Mouse (Mus musculus) lung, postnatal 0 days (tissue): ENCODE measurements around the gene Flt3. TPM values are rescaled to one million over a fixed set of nuclear protein-coding genes. Genes with fewer than 3 reads are reported as not detected.

ENCODE experiments used
- ATAC-seq: fragments of 200-750 bp; cut with Nextera tagmentation; 2 replicates; pipeline ENCODE4 v1.8.0; 2017; ENCODE audit warnings: moderate library complexity
- DNase-seq: peaks from one replicate; pipeline ENCODE4 v3.0.0-alpha.2; 2016; ENCODE audit warnings: low spot score
- H3K27ac ChIP-seq: fragments of 300-500 bp; sonication (generic); 2 replicates; pipeline ENCODE4 v1.5.1; 2014; ENCODE audit warnings: antibody characterized with exemption, mild to moderate bottlenecking, low read length, mixed read lengths
- H3K27me3 ChIP-seq: fragments of 300-500 bp; sonication (generic); replicated peaks from 2 replicates; pipeline ENCODE4 v1.6.1; 2014; ENCODE audit warnings: low read length, mixed read lengths; ENCODE audit not compliant: insufficient read depth
- H3K36me3 ChIP-seq: fragments of 300-500 bp; sonication (generic); 2 replicates; pipeline ENCODE4 v1.6.1; 2014; ENCODE audit warnings: low read length, mixed read lengths; ENCODE audit not compliant: insufficient read depth
- H3K4me1 ChIP-seq: fragments of 300-500 bp; sonication (generic); 2 replicates; pipeline ENCODE4 v1.6.1; 2014; ENCODE audit warnings: antibody characterized with exemption, low read depth, low read length, mixed read lengths; ENCODE audit not compliant: insufficient read depth
- H3K4me2 ChIP-seq: fragments of 300-500 bp; sonication (generic); replicated peaks from 2 replicates; pipeline ENCODE4 v1.6.1; 2014; ENCODE audit warnings: low read depth, mild to moderate bottlenecking, low read length, moderate library complexity, mixed read lengths
- H3K4me3 ChIP-seq: fragments of 300-500 bp; sonication (generic); 2 replicates; pipeline ENCODE4 v1.5.1; 2014; ENCODE audit warnings: low read depth, low read length
- H3K9ac ChIP-seq: fragments of 300-500 bp; sonication (generic); replicated peaks from 2 replicates; pipeline ENCODE4 v1.6.1; 2014; ENCODE audit warnings: low read depth, mild to moderate bottlenecking
- H3K9me3 ChIP-seq: fragments of 300-500 bp; sonication (generic); 2 replicates; pipeline ENCODE4 v1.6.1; 2016; ENCODE audit warnings: low read length, mixed read lengths
- CTCF ChIP-seq: IDR thresholded peaks from 2 replicates; pipeline ENCODE4 v1.5.1; 2016; ENCODE audit warnings: antibody characterized with exemption, mild to moderate bottlenecking
- EP300 ChIP-seq: IDR thresholded peaks from 2 replicates; pipeline ENCODE4 v1.6.1; 2016; ENCODE audit warnings: antibody characterized with exemption, mild to moderate bottlenecking, control low read depth
- WGBS: fragments of 180-500 bp; shearing (Covaris S2); extraction: QIAGEN DNeasy Blood & Tissue Kit; methylation state at CpG from one replicate; pipeline ENCODE4 v1.1.7; 2014; 5-methylcytosine and 5-hydroxymethylcytosine counted together
- polyA plus RNA-seq: library from polyadenylated mRNA; unstranded; fragments of >200 nt; fragmentation: Nextera tagmentation; extraction: Ambion mirVana; gene quantifications from 2 replicates; pipeline ENCODE4 v1.2.1, GENCODE M21; 2015

Flt3 gene
- polyA plus RNA-seq, 1 experiment from 2014 or later = 0.31 TPM

DNA sequence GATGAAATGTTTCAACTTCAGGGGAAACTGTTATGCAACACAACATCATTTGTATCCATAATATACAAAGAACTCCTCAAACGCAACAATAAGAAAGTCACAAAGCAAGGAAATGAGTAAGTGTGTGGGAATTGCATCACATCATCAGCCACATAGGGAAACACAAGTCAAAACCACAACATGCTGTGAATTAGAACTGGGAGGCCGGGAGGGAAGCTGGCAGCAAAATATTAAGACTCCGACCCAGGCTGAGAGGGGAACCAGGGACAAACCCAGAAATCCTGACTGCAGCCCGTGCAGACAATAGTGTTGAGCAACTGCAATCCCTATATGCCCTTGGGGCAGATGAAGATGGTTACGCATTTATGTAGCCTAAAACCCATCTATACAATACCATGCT lies 11.2 kb downstream of the Flt3 start:
- DNase-seq (peak; percentile 9), ATAC-seq (no peak)
- H3K27ac ChIP-seq = no peak overlapping the region
- no peaks in the 10 kb centered on the region for H3K9me3 ChIP-seq
- H3K4me1 ChIP-seq = no peaks in the 10 kb centered on the region
- H3K36me3 ChIP-seq = no peaks in the 10 kb centered on the region
- no peak overlapping the region for H3K4me2 ChIP-seq
- no peaks in the 10 kb centered on the region for H3K27me3 ChIP-seq
- WGBS = 82% methylated on average over 5 of the region's 5 CpGs
- H3K9ac ChIP-seq = no peak overlapping the region
- no peak overlapping the region for H3K4me3 ChIP-seq
- no peak for TF ChIP-seq CTCF
- no peak for TF ChIP-seq EP300

- WGBS = 65% methylated on average over 9 of the region's 9 CpGs
- Histone ChIP-seq H3K4me2 (no peak overlapping the region), H3K27me3 (no peaks in the 10 kb centered on the region), H3K9me3 (no peaks in the 10 kb centered on the region), H3K4me1 (no peaks in the 10 kb centered on the region), H3K9ac (no peak overlapping the region), H3K4me3 (no peak overlapping the region), H3K27ac (no peak overlapping the region), H3K36me3 (no peaks in the 10 kb centered on the region)
- DNase-seq (no peak), ATAC-seq (no peak)
- TF ChIP-seq EP300 (no peak), CTCF (no peak)
These were observed 11.8 kb downstream of the Flt3 start for GRCm38 (mm10) chr5:147388376-147389008.

DNA sequence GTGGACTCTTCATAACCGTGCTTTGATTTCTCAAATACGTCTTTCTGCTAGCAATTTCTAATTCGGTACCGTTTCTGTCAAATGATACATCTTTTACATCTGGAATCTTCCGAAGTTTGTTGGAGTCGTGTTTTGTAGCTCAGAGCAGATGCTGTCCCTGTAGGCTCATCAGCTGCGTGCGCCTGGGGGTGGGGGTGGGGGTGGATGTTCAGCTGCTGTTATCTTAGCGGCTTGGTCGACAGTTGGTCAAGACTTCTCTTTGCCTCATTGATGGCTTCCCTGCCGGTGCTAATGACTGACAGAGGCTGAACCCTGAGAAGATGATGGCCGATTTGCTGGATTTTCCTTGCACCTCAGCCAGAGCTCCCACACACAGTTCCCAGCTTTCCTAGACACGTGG lies 13.4 kb downstream of the Flt3 start:
- H3K9me3 ChIP-seq = no peaks in the 10 kb centered on the region
- WGBS = 77% methylated on average over 13 of the region's 13 CpGs
- H3K36me3 ChIP-seq = no peaks in the 10 kb centered on the region
- no peaks in the 10 kb centered on the region for H3K4me1 ChIP-seq
- no peaks in the 10 kb centered on the region for H3K27me3 ChIP-seq
- no peak overlapping the region for H3K4me3 ChIP-seq
- no peak overlapping the region for H3K9ac ChIP-seq
- no peak overlapping the region for H3K4me2 ChIP-seq
- TF ChIP-seq CTCF = no peak
- TF ChIP-seq EP300 = no peak
- DNase-seq (no peak), ATAC-seq (no peak)
- no peak overlapping the region for H3K27ac ChIP-seq

- Histone ChIP-seq H3K4me1 (no peaks in the 10 kb centered on the region), H3K36me3 (no peaks in the 10 kb centered on the region), H3K9ac (no peak overlapping the region), H3K9me3 (no peaks in the 10 kb centered on the region), H3K27ac (no peak overlapping the region), H3K4me2 (no peak overlapping the region), H3K27me3 (no peaks in the 10 kb centered on the region), H3K4me3 (no peak overlapping the region)
- ATAC-seq = no peak
- TF ChIP-seq EP300 (no peak), CTCF (no peak)
- 70% methylated on average over 10 of the region's 10 CpGs for WGBS
- DNase-seq = no peak
These were observed 18.9 kb downstream of the Flt3 start for GRCm38 (mm10) chr5:147381396-147381795.

DNA sequence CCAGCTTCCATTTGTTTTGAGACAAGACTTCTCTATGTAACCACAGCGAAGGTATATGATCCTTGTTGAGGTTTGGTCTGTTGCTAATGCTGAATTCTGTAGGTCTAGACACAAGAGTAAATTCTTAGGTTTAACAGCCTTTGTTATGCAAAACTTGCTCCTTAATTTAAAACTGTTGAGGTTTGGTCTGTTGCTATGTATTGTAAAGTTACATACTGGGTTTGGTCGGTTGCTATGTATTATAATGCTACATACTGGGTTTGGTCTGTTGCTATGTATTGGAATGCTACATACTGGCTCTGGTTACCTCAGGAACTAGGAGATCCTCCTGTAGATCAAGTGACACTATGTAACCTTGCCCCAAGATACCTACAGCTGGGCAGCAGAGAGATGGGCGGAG lies 20.8 kb downstream of the Flt3 start:
- 81% methylated on average over 3 of the region's 3 CpGs for WGBS
- Histone ChIP-seq H3K9ac (no peak overlapping the region), H3K4me1 (no peaks in the 10 kb centered on the region), H3K27me3 (no peaks in the 10 kb centered on the region), H3K36me3 (no peaks in the 10 kb centered on the region), H3K9me3 (no peaks in the 10 kb centered on the region), H3K4me2 (no peak overlapping the region), H3K27ac (no peak overlapping the region), H3K4me3 (no peak overlapping the region)
- ATAC-seq (no peak), DNase-seq (no peak)
- TF ChIP-seq CTCF = no peak
- TF ChIP-seq EP300 = no peak

GRCm38 (mm10) chr5:147370276-147370675 lies 30.0 kb downstream of the Flt3 start:
- H3K36me3 ChIP-seq = no peaks in the 10 kb centered on the region
- no peak overlapping the region for H3K27ac ChIP-seq
- no peak overlapping the region for H3K9ac ChIP-seq
- ATAC-seq (no peak), DNase-seq (no peak)
- no peak overlapping the region for H3K4me2 ChIP-seq
- H3K4me3 ChIP-seq = no peak overlapping the region
- no peaks in the 10 kb centered on the region for H3K9me3 ChIP-seq
- 81% methylated on average over 8 of the region's 8 CpGs for WGBS
- no peaks in the 10 kb centered on the region for H3K4me1 ChIP-seq
- H3K27me3 ChIP-seq = no peaks in the 10 kb centered on the region
- no peak for TF ChIP-seq CTCF

GRCm38 (mm10) chr5:147368221-147368620 lies 32.1 kb downstream of the Flt3 start:
- DNase-seq = no peak
- no peaks in the 10 kb centered on the region for H3K4me1 ChIP-seq
- no peaks in the 10 kb centered on the region for H3K9me3 ChIP-seq
- no peak overlapping the region for H3K27ac ChIP-seq
- H3K27me3 ChIP-seq = no peaks in the 10 kb centered on the region
- no peak overlapping the region for H3K4me2 ChIP-seq
- ATAC-seq = no peak
- 96% methylated on average over 6 of the region's 6 CpGs for whole genome bisulfite sequencing
- H3K4me3 ChIP-seq = no peak overlapping the region
- H3K9ac ChIP-seq = no peak overlapping the region
- no peaks in the 10 kb centered on the region for H3K36me3 ChIP-seq
- TF ChIP-seq CTCF (no peak), EP300 (no peak)
